Mouse (Mus musculus) CD4-positive, CD25-positive, alpha-beta regulatory T cell, adult 2 months (primary cell): Measurements from ENCODE around the gene Cela3b.
"Not testable (repeated sequence)": the region's sequence is repeated elsewhere in the genome, so short reads cannot be mapped to it uniquely, and the experiment has no call there.

ENCODE experiments used
- DNase-seq: peaks from one replicate; pipeline ENCODE4 v3.0.0-alpha.2; 2012; ENCODE audit warnings: low read depth, low spot score

Gene Cela3b

GRCm38 (mm10) chr4:137417712-137418564 is 12.4 kb downstream of the Cela3b start:
- peak; percentile 16 for DNase-seq

- no peak for DNase-seq
Measured at GRCm38 (mm10) chr4:137414936-137415335, 15.4 kb downstream of the Cela3b start.

- not testable (repeated sequence) for DNase-seq
Measured at GRCm38 (mm10) chr4:137412185-137412709, 18.1 kb downstream of the Cela3b start.

- DNase-seq, result no peak
Measured at GRCm38 (mm10) chr4:137409691-137410090, 20.6 kb downstream of the Cela3b start, which contains the start of gene Cela3a. Gene Cela3a (minus strand): TSS chr4:137409791.

GRCm38 (mm10) chr4:137405571-137405970 is 24.8 kb downstream of the Cela3b start:
- no peak for DNase-seq

GRCm38 (mm10) chr4:137396641-137397525 is 33.5 kb downstream of the Cela3b start:
- DNase-seq, result no peak

- no peak for DNase-seq
Measured at GRCm38 (mm10) chr4:137393378-137394135, 36.8 kb downstream of the Cela3b start.

GRCm38 (mm10) chr4:137392874-137393273 is 37.5 kb downstream of the Cela3b start:
- no peak for DNase-seq

GRCm38 (mm10) chr4:137391287-137391686 is 39.1 kb downstream of the Cela3b start:
- peak; percentile 65 for DNase-seq

GRCm38 (mm10) chr4:137390196-137390595 is 40.1 kb downstream of the Cela3b start:
- DNase-seq, result no peak

GRCm38 (mm10) chr4:137388983-137389382 is 41.4 kb downstream of the Cela3b start:
- DNase-seq, result peak; percentile 31

- peak; percentile 91 for DNase-seq
Measured at GRCm38 (mm10) chr4:137388059-137388794, 42.1 kb downstream of the Cela3b start.

GRCm38 (mm10) chr4:137387482-137388058 is 42.8 kb downstream of the Cela3b start:
- DNase-seq, result peak; percentile 26

- DNase-seq, result no peak
Measured at GRCm38 (mm10) chr4:137380702-137381605, 49.4 kb downstream of the Cela3b start.

- DNase-seq, result no peak
Measured at GRCm38 (mm10) chr4:137379713-137380255, 50.6 kb downstream of the Cela3b start.

- DNase-seq, result no peak
Measured at GRCm38 (mm10) chr4:137379085-137379484, 51.3 kb downstream of the Cela3b start.

GRCm38 (mm10) chr4:137377526-137378304 is 52.6 kb downstream of the Cela3b start:
- no peak for DNase-seq

- DNase-seq, result no peak
Measured at GRCm38 (mm10) chr4:137376778-137377177, 53.6 kb downstream of the Cela3b start.
